Mouse (Mus musculus): Measurements from ENCODE around the gene Cntd1.

Cntd1 gene

DNA sequence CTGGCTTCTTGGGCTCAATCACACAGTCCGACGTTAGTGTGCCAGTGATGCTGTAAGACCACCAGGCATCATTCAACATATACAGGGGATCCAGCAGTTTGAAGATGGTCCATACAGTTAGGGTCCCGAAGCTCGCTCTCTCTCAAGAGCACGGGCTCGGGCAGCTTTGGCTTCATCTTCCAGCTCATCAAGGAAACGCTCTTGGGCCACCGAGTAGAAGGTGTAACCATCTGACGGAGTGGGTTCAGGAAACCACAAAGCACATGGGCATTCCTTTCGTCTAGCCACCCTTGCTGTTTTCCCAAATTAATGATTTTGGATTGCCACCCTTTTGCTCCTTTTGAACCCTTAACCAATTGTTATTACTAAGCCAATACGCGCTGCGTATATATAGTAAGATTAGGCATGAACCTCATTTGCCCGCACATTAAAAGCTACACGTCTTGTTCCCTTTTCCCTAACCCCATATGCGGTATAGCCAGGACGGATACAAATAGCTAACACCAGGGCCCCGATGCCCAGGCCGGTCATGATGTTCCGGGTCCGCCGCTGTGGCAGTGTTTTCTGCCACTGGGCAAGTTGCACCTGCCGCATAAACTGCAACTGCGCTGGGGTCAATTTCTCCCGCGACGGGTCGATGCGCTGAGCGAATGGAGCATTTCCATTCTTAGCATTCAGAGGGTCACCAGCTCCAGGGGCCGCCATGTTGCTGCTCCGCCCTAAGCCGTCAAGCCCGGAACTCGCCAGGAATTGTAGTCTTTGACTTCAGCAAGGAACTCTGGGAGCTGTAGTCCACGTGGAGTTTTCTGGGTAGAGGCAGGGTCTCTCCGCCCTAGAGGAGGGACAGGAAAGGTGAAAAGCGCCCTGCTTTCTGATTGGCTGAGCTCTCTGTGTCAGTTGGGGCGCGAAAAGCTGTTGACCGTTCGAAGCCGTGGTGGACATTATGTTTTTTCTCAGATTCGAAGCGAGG is at the start of gene Cntd1, which contains the start of gene Coa3:
Gene Cntd1, plus strand, starts transcription at position 790 of the 970 bp plus-strand sequence.
Gene Coa3, minus strand, starts transcription at position 892 of the 970 bp plus-strand sequence.
- in situ Hi-C loops (cut with MboI, MseI): no loop called here

DNA sequence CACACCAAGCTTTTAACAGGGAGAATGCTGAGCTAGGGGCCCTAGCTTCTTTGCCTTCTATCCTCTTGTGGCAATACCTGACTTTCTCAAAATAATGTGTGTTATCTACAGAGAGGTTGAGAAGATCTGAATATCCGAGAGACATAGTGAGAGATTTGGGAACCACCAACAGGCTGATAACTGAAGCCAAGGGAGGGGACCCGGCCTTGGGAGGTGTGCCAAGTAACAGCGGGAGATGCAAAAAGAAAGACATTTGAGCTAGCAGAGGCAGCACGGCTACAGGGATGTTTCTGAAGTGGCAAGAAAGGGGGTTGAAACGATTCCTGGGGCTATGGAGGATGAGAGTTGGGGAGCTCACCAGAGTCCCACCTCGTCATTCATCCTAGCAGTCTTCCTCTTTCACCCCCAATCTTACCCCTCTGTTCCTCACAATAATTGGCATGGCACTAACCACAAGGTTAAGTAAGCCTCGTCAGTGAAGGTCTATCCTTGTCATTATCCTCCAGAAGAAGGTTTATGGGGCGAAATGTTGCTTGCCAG is 49.4 kb upstream of the Cntd1 start:
- in situ Hi-C loops (cut with MboI, MseI): no loop called here

DNA sequence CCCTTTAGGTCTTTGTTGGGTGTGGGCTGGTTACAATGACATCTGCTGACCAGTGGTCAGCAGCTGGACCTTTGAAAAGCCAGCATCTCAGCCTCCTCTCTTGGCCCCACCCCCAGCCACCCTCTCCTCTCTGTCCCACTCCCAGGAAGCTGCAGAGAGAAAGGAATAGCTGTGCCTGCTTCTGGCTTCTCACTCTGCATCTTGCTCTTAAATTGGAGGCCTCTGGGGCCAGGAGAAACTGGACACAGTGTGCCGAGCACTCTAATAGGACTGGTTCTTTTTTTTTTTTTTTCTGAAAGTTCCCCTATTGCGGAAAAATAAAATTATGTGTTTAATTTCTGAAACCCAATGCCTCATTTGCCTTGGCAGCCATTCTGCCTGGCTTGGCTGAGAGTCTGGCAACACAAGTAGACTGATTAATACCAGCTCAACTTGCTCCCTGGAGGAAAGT is 48.7 kb upstream of the Cntd1 start:
- in situ Hi-C loops (cut with MboI, MseI): no loop called here

DNA sequence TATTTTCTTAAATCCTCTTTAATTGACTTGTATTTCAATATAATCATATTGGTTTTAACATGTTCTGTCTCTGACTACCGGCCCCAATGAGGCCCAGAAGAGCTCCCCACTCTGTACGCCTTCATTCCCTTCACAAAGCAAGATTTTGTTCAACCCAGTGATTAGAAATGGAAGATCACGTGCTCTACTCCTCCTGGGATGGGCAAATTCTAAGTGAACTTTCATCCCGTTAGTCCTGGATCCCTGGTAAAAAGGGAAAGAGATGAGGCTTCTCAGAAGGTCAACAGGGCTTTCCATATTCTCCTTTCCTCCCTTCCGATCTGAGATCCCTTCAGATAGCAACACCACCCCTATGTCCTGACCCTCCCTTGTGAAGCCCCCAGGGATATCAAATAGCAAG is 48.3 kb upstream of the Cntd1 start:
- in situ Hi-C loops (cut with MboI, MseI): no loop called here

DNA sequence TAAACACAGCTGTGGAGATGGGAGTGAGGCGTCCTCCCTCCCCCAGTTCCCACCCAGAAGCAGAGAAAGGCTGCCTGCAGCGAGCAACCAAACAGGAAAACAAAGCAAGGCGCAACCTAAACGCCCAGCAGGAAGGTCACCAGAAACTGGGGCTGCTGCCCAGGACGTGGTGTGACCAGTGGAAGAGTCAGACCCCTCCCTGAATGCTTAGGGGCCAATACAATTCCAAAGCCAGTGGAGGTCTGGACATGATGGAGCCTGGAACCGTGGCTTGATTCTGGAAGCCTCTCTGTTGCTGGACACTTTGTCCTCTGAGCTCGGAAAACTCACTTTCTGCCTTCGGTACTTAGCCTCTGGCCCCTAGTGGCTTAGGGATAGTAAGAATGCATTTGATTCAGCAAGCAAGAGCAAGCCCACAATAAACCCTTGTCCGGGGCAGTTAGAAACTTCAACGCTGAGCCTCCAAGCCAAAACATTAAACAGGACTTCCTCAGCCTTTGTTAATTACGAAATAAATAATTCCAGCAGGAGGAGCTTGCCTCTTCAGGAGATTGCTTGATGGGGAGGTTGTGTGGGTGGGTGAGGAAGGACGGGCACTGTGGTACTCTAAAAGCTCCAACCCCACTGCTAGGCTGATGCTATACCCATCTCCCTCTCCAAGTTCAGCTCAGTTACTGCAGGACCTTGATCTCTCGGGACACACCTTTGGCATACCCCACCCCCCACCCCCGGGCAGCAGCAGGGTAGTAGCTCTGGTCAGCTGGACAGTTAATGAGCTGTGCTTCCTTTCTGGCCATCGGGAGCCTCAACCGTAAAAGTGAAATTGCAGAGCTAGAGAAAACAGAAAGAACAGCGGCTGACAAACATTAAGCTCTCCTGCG is 47.6 kb upstream of the Cntd1 start:
- in situ Hi-C loops (cut with MboI, MseI): no loop called here

DNA sequence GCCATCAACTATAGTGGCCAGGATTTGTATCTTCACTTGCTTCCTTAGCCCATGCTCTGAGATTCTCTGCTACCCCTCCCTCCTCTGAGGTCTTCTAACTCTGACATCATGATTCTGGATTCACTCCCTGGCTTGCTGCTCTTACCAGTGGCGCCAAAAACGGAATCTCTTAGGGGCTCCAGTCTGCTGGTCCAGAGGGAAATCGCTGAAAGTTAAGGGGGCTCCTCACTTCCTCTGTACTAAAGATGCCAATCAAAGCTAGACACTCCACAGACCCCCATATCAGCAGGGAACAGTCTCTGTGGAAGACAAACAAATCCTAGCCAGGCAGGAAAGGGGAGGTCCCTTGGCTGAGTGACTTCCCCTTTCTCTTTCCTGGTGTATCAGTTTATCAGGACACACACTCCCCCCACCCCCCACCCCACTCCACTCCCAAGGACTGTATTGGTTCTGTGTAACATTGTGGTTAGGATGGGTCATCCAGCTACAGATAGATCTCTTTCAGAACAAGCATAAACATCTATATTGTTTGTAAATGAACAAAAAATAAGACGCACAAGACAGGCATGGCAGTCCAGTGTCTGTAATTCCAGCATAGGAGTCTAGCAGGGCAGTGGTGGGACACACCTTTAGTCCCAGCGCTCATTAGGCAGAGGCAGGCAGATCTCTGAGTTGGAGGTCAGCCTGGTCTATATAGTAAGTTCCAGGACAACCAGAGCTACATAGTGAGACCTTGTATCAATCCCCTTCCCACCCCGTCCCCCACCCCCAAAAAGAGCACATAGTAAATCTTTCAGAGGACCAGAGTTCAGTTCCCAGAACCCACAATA is 46.6 kb upstream of the Cntd1 start:
- in situ Hi-C loops (cut with MboI, MseI): no loop called here

DNA sequence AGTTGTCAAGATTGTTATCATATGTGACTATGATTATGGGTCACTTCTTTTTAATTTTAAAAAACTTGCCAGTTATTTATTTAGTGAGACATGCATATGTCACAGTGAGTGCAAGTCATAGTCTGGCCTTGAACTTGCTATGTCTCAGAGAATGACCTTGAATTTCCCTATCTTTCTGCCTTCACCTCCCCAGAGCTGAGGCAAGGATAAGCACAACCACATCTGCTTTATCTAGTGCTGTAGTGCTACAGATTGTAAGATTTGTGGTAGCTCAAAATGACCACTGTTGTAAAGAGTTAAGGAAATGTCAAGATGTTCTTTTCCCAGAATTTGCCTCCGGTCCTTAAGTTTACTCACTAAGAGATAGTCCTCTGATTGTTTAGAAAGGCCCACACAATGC is 45.6 kb upstream of the Cntd1 start:
- in situ Hi-C loops (cut with MboI, MseI): no loop called here

DNA sequence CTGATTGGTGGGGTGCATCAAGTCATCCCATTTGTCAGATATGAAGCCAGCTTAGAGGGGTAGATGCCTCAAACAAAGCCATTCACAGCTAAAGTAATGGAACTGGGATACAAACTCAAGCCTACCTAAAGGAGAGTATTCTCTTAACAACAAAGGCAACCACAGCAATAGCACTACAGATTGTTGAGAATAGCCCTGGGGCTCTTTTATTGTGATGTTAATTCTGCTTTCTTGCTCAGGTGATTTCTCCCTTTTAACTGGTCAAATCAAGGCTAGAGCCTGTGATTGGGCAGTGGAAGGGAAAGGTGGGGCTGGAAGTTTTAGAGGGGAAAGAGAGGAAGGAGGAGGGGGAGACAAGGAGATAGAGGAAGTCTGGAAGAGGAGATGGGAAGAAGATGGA is 44.7 kb upstream of the Cntd1 start:
- in situ Hi-C loops (cut with MboI, MseI): no loop called here

DNA sequence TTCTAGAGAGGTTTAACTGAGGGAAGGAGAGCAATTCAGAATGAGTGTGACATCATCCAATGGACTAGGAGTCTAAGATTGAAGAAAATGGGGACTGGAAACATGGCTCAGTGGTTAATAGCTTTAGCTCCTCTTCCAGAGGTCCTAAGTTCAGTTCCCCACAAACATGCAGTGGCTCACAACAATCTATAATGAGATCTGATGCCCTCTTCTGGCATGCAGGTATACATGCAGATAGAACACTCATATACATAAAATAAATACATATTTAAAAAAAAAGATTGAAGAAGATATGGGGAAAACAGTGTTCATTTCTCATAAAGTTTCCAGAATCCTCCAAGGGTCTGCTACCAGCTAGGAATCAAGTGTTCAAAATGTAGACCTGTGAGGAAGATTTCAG is 43.4 kb upstream of the Cntd1 start:
- in situ Hi-C loops (cut with MboI, MseI): no loop called here

DNA sequence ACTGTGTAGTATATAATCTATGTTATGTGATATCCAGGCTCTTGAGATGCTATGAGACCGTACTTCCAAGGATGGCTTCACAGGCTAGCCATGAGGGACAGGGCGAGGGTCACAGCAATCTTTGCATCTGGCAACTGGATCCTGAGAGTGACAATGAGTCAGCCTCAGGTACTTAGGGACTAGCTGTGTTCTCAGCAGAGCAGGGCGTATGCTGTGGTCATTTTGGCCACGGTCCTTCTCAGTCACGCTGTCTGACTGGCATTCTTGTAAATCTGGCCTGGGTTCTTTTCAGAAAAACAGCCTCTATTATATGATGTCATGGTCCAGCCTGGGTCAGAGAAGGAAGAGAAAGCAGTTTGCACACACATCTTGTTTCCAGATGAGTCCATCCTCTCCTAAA is 42.0 kb upstream of the Cntd1 start:
- in situ Hi-C loops (cut with MboI, MseI): no loop called here

DNA sequence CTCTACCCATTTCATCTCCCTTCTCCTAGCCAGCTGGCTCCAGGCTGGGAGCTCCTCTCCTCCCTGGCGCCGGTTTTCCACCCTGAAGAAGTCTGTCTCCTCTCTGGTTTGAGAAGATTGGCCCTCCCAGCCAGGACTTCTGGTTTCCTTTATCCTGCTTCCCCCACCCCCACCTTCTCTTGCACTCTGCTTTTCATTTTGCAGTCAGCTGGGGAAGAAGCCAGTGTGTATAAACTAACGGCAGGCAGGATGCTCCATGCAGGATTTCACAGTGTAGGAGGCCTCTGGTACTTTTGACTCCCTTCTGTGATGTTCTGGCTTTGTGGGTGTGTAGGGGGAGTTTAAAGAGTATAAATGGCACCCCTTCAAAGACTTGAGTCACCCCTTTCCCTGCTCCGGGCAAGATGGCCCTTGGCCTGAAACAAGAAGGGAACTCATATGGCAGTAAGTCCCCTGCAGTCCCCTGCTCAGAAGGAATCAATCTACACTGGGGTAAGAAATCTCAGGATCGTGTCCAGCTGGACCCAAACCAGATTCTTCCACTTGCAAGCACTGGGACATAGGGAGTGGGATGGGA is 40.7 kb upstream of the Cntd1 start:
- in situ Hi-C loops (cut with MboI, MseI): no loop called here

DNA sequence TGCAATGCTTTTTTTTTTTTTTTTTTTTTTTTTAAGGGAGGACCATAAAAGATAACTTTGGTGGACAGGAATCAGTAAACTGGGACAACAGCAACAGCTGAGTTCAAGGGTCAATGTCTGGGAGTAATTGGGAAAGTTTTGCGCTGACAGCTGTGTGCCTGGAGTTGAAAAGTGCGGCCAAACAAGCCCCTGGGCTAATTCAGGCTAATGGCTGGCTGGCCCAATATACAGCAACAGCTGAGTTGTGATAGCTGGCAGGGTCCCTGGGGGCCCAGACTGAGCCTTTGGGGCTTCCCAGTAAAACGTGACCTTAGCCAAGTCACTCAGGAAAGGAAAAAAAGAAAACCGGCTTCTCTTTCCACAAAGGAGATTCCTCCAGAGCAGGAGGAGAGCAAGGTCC is 33.7 kb upstream of the Cntd1 start:
- in situ Hi-C loops (cut with MboI, MseI): loop anchor here in 1 of 2 experiments (5.0 kb wide), 1 partner anchor 33 kb away; no protein-coding TSS in a partner anchor

DNA sequence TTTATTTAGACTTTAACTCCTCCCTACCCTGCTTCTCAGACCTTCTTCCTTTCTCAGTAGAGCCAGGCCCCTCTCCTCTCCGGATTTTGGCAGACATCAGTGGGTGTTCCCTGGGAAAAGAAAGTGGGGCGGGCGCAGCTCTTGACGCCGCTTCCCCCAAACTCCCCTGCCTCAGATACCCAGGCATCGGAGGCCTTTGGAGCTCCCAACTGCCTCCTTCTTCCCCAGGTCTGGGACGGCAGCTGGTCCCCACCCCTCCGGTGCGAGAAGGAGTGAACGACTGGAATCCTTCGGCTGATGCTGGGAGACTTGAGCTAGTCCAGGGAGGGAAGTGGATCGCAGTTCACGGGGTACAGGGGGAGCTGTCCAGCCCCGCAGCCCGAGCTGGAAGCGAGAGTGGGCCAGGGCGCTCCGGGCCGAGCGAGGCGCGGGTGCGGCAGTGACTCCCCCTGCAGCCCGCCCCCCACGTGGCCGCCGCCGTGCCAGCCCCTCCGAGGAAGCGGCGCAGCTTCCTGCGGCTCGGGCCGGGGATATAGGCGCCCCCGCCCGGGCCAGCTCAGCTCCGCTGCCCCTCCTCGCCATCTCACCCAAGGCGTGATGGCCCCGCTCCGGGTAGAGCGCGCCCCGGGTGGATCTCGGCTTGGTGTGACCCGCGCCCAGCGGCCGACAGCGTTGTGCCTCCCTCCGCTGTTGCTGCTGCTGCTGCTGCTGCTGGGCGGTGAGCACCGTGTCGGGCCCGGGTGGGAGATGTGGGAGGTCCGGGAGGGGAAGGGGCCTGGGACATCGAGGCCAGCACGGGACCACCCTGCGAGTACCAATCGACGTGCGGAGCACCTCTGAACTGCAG is 32.7 kb upstream of the Cntd1 start, which contains the start of gene Ramp2:
Gene Ramp2, plus strand, starts transcription at position 174 of the 847 bp plus-strand sequence.
- in situ Hi-C loops (cut with MboI, MseI): loop anchor here in 1 of 2 experiments (5.0 kb wide), 1 partner anchor 34 kb away; no protein-coding TSS in a partner anchor

DNA sequence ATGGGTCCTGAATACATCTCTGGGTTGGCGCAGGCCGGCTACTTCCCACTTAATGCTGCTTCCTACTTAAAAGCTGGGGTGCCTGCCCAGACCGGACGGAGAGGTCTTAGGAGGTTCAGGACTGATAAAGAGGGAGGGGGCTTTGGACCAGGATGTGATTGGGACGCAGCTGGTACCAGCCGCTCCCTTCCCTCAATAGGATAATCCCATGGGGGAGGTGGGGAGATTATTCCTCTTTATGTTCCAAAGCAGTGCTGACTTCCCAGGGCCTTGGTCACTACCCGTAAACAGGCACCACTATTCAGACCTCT is 32.2 kb upstream of the Cntd1 start:
- in situ Hi-C loops (cut with MboI, MseI): loop anchor here in 1 of 2 experiments (5.0 kb wide), 1 partner anchor 34 kb away; no protein-coding TSS in a partner anchor

DNA sequence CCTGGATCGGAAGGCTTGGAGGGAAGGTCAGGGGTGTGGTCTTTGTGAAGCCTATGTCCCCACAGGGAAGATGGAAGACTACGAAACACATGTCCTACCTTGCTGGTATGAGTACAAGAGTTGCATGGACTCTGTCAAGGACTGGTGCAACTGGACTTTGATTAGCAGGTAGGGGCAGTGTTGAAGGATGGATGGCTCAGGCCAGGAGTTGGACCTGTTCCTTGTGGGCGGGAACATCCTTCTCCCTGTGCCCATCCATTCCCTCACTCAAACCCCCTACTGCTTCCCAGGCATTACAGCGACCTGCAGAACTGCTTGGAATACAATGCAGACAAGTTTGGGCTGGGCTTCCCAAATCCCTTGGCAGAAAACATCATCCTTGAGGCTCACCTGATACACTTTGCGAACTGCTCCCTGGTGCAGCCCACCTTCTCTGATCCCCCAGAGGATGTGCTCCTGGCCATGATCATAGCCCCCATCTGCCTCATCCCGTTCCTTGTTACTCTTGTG is 31.2 kb upstream of the Cntd1 start:
- in situ Hi-C loops (cut with MboI, MseI): loop anchor here in 1 of 2 experiments (5.0 kb wide), 1 partner anchor 35 kb away; no protein-coding TSS in a partner anchor

DNA sequence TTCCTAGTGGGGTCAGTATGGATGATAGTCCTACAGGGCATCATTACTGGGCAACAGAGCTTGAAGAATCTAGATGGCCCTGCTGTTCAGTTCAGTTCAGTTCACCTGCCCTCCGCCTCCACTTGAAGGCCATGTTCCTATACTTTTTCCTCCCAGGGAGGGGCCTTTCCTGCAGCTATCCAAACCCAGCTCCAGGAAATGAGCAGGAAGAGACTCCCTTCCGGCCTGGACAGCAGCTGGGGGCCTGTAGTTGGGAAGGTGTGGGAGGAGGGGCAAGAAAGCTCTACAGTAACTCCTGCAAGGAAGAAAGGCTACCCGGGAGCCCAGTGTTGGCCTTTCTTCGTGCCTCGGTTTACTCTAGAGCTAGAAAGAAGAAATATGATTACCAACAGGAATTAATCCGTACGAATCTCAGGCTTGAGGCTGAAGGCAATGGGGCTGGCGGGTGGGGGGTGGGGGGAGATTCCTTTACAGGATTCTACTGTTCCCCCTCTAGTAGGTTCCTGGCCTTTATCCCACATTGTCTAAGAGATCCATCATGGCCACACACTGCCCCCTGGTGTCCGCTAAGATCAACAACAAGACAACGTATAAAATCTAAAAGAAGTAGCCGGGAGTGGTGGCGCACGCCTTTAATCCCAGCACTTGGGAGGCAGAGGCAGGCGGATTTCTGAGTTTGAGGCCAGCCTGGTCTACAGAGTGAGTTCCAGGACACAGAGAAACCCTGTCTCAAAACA is 30.4 kb upstream of the Cntd1 start:
- in situ Hi-C loops (cut with MboI, MseI): loop anchor here in 1 of 2 experiments (5.0 kb wide), 1 partner anchor 36 kb away; no protein-coding TSS in a partner anchor

DNA sequence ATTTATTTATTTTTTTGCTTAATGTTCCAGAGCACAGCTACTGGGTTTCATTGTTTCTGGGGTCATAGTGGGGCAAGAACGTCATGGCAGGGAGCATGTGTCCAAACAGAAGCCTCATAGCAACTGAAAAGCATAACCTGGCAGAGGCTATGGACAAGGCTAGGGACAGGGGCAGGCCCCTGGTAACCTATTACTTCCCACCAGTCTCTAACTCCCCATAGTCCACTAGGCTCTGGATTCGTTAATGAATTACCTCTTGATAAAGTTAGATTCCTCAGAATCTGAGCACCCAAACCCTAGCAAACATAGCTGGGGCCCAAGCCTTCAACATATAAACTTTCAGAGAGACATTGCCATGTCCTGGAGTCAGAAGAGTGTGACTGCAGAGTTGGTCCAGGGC is 27.8 kb upstream of the Cntd1 start:
- in situ Hi-C loops (cut with MboI, MseI): no loop called here

DNA sequence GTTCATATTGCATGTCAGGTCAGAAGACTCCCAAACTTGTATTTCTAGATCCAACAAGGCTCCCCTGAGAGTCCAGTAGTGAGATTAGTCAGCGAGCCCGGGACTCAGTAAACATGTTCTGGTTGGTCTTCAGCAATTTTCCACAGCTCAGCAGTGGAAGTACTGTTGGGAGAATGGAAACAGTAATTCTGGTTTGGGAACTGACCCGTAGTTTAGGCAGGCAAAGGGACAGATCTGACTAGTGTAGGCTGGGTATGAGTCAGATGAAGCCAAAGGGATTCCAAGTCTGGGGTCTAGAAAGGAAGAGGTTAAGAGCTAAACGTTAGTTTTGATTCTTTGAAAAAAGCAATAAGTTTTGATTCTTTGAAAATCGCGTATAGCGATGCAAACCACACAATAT is 25.9 kb upstream of the Cntd1 start:
- in situ Hi-C loops (cut with MboI, MseI): no loop called here
